Mouse (Mus musculus): ENCODE measurements around the gene Mef2c.

The Mef2c gene

GRCm38 (mm10) chr13:83503919-83504318 lies at the start of gene Mef2c:
Mef2c (plus strand) TSS chr13:83504034.
- no peak for DNase-seq

GRCm38 (mm10) chr13:83458729-83459128 lies 45.1 kb upstream of the Mef2c start:
- no peak for DNase-seq

GRCm38 (mm10) chr13:83459600-83459999 lies 44.2 kb upstream of the Mef2c start:
- DNase-seq, result no peak

GRCm38 (mm10) chr13:83460620-83461019 lies 43.2 kb upstream of the Mef2c start:
- no peak for DNase-seq

GRCm38 (mm10) chr13:83461556-83461955 lies 42.3 kb upstream of the Mef2c start:
- DNase-seq, result no peak

GRCm38 (mm10) chr13:83466756-83467155 lies 37.1 kb upstream of the Mef2c start:
- DNase-seq, result no peak

GRCm38 (mm10) chr13:83468794-83469193 lies 35.0 kb upstream of the Mef2c start:
- no peak for DNase-seq

- no peak for DNase-seq
Observed at GRCm38 (mm10) chr13:83473755-83474154, 30.1 kb upstream of the Mef2c start.

- no peak for DNase-seq
Observed at GRCm38 (mm10) chr13:83480388-83480787, 23.4 kb upstream of the Mef2c start.

GRCm38 (mm10) chr13:83481310-83481709 lies 22.5 kb upstream of the Mef2c start:
- DNase-seq, result no peak

- no peak for DNase-seq
Observed at GRCm38 (mm10) chr13:83482087-83482486, 21.7 kb upstream of the Mef2c start.

- no peak for DNase-seq
Observed at GRCm38 (mm10) chr13:83484215-83484614, 19.6 kb upstream of the Mef2c start.

GRCm38 (mm10) chr13:83484721-83485369 lies 19.0 kb upstream of the Mef2c start:
- DNase-seq, result no peak

- DNase-seq, result no peak
Observed at GRCm38 (mm10) chr13:83492051-83492450, 11.8 kb upstream of the Mef2c start.

GRCm38 (mm10) chr13:83497708-83498107 lies 6.1 kb upstream of the Mef2c start:
- no peak for DNase-seq

- DNase-seq, result no peak
Observed at GRCm38 (mm10) chr13:83499526-83499925, 4.3 kb upstream of the Mef2c start.

- no peak for DNase-seq
Observed at GRCm38 (mm10) chr13:83507687-83508086, 3.9 kb downstream of the Mef2c start.

GRCm38 (mm10) chr13:83515013-83515547 lies 11.2 kb downstream of the Mef2c start:
- DNase-seq, result no peak

- DNase-seq, result peak; percentile 45 to 69
Observed at GRCm38 (mm10) chr13:83517660-83518609, 14.1 kb downstream of the Mef2c start.

- DNase-seq, result no peak
Observed at GRCm38 (mm10) chr13:83520807-83521206, 17.0 kb downstream of the Mef2c start.

GRCm38 (mm10) chr13:83523232-83523969 lies 19.6 kb downstream of the Mef2c start:
- DNase-seq, result peak; percentile 60 to 81

- DNase-seq, result peak; percentile 62 to 76
Observed at GRCm38 (mm10) chr13:83524159-83524901, 20.5 kb downstream of the Mef2c start.
